Mouse (Mus musculus) kidney, adult 2 months (tissue): ENCODE data around the gene Grhpr. TPM values are rescaled to one million over a fixed set of nuclear protein-coding genes. Genes with fewer than 3 reads are reported as not detected.

Source experiments
- DNase-seq: peaks from one replicate; pipeline ENCODE4 v3.0.0; 2021
- H3K27ac ChIP-seq: fragments of 200-500 bp; 2 replicates; pipeline ENCODE4 v1.5.1; 2012; ENCODE audit warnings: low read depth, low read length, control low read depth, inconsistent platforms; ENCODE audit not compliant: insufficient read depth
- H3K27me3 ChIP-seq: fragments of 200-500 bp; replicated peaks from 2 replicates; pipeline ENCODE4 v1.6.1; 2012; ENCODE audit warnings: mild to moderate bottlenecking, moderate library complexity, low read length, inconsistent platforms; ENCODE audit not compliant: control insufficient read depth, insufficient read depth
- H3K36me3 ChIP-seq: fragments of 200-500 bp; 2 replicates; pipeline ENCODE4 v1.6.1; 2012; ENCODE audit warnings: mild to moderate bottlenecking, moderate library complexity, low read length, inconsistent platforms; ENCODE audit not compliant: control insufficient read depth, insufficient read depth
- H3K4me1 ChIP-seq: fragments of 200-500 bp; 2 replicates; pipeline ENCODE4 v1.6.1; 2011; ENCODE audit warnings: low read length; ENCODE audit not compliant: control insufficient read depth, insufficient read depth
- H3K4me3 ChIP-seq: fragments of 200-500 bp; 2 replicates; pipeline ENCODE4 v1.5.1; 2011; ENCODE audit warnings: mild to moderate bottlenecking, low read depth, low read length, control low read depth; ENCODE audit not compliant: insufficient read depth
- CTCF ChIP-seq: fragments of 200-500 bp; conservative IDR thresholded peaks from 2 replicates; pipeline ENCODE4 v1.5.1; 2011; ENCODE audit warnings: low read depth, mild to moderate bottlenecking, control low read depth, low read length, moderate library complexity, mixed read lengths; ENCODE audit not compliant: insufficient read depth, insufficient read length
- POLR2A ChIP-seq: fragments of 200-500 bp; IDR thresholded peaks from one replicate; pipeline ENCODE4 v1.6.1; 2011; ENCODE audit warnings: low read depth, low read length, control low read depth
- WGBS: fragments of 180-500 bp; shearing (Covaris S2); methylation state at CpG from one replicate; pipeline ENCODE4 v1.1.7; 2018; 5-methylcytosine and 5-hydroxymethylcytosine counted together
- polyA plus RNA-seq: library from polyadenylated mRNA; depleted of rRNA; stranded (reverse); fragments of >200 nt; gene quantifications from 2 replicates; pipeline ENCODE4 v1.2.3, GENCODE M21; 2012

Grhpr gene
- polyA plus RNA-seq, 1 experiment: 342 TPM

GRCm38 (mm10) chr4:44998071-44998470 lies 16.9 kb downstream of the Grhpr start:
- no peaks in the 10 kb centered on the region; the same call in 1 of the 2 replicates for H3K36me3 ChIP-seq
- DNase-seq: no peak
- H3K4me3 ChIP-seq: no peak overlapping the region
- H3K27ac ChIP-seq: no peak overlapping the region
- H3K27me3 ChIP-seq: no peaks in the 10 kb centered on the region
- WGBS: 75% methylated on average over 3 of the region's 3 CpGs
- peaks cover 3% of the 10 kb centered on the region; the same call in 1 of the 2 replicates for H3K4me1 ChIP-seq
- TF ChIP-seq POLR2A (no peak), CTCF (no peak)

GRCm38 (mm10) chr4:45000001-45000400 lies 18.8 kb downstream of the Grhpr start:
- Histone ChIP-seq H3K27ac (no peak overlapping the region), H3K4me1 (peaks cover 3% of the 10 kb centered on the region; the same call in 1 of the 2 replicates), H3K36me3 (no peaks in the 10 kb centered on the region; the same call in 1 of the 2 replicates), H3K4me3 (no peak overlapping the region), H3K27me3 (no peaks in the 10 kb centered on the region)
- TF ChIP-seq POLR2A (no peak), CTCF (no peak)
- no peak for DNase-seq
- WGBS: 85% methylated on average over 6 of the region's 6 CpGs

GRCm38 (mm10) chr4:45005452-45005851 lies 24.3 kb downstream of the Grhpr start:
- WGBS: 38% methylated on average over 3 of the region's 3 CpGs
- Histone ChIP-seq H3K36me3 (no peaks in the 10 kb centered on the region), H3K4me3 (no peak overlapping the region), H3K27me3 (no peaks in the 10 kb centered on the region), H3K4me1 (peaks cover 9% of the 10 kb centered on the region; the same call in 1 of the 2 replicates), H3K27ac (peak overlapping the region; percentile 47)
- TF ChIP-seq POLR2A: no peak
- no peak for TF ChIP-seq CTCF
- DNase-seq: peak; percentile 70

GRCm38 (mm10) chr4:45010806-45011415 lies 29.7 kb downstream of the Grhpr start:
- DNase-seq: peak; percentile 66
- Histone ChIP-seq H3K36me3 (no peaks in the 10 kb centered on the region), H3K4me3 (peak overlapping the region; percentile 96), H3K27ac (no peak overlapping the region), H3K4me1 (peaks cover 7% of the 10 kb centered on the region; the same call in 1 of the 2 replicates), H3K27me3 (no peaks in the 10 kb centered on the region)
- WGBS: 2% methylated on average over 11 of the region's 11 CpGs
- no peak for TF ChIP-seq POLR2A
- TF ChIP-seq CTCF: no peak

GRCm38 (mm10) chr4:45011581-45012104 lies 30.4 kb downstream of the Grhpr start:
- no peak for TF ChIP-seq CTCF
- TF ChIP-seq POLR2A: peak; percentile 15
- Histone ChIP-seq H3K27me3 (no peaks in the 10 kb centered on the region), H3K27ac (peak overlapping the region; percentile 96), H3K36me3 (no peaks in the 10 kb centered on the region), H3K4me3 (peak overlapping the region; percentile 96), H3K4me1 (peaks cover 7% of the 10 kb centered on the region; the same call in 1 of the 2 replicates)
- DNase-seq: peak; percentile 86
- under 1% methylated on average over 31 of the region's 31 CpGs for WGBS

- WGBS: under 1% methylated on average over 61 of the region's 63 CpGs
- Histone ChIP-seq H3K27ac (peak within 1 kb of the TSS; percentile 96), H3K36me3 (no peaks in the 10 kb centered on the region), H3K4me3 (peak within 1 kb of the TSS; percentile 96), H3K4me1 (peaks cover 7% of the 10 kb centered on the region; the same call in 1 of the 2 replicates), H3K27me3 (no peaks in the 10 kb centered on the region)
- TF ChIP-seq POLR2A (peak; percentile 10), CTCF (no peak)
- peak; percentile 100 for DNase-seq
These were observed 31.1 kb downstream of the Grhpr start, which contains the start of gene Zbtb5 for GRCm38 (mm10) chr4:45012105-45012975. TSS of gene Zbtb5 (minus strand) at chr4:45012412.

GRCm38 (mm10) chr4:45013031-45013431 lies 31.8 kb downstream of the Grhpr start:
- no peaks in the 10 kb centered on the region for H3K27me3 ChIP-seq
- H3K27ac ChIP-seq: peak overlapping the region; percentile 83
- DNase-seq: peak; percentile 27
- peak overlapping the region; percentile 86 for H3K4me3 ChIP-seq
- TF ChIP-seq CTCF (no peak), POLR2A (no peak)
- WGBS: under 1% methylated on average over 13 of the region's 13 CpGs
- no peaks in the 10 kb centered on the region for H3K36me3 ChIP-seq
- peaks cover 7% of the 10 kb centered on the region; the same call in 1 of the 2 replicates for H3K4me1 ChIP-seq
